Mouse (Mus musculus) cerebellum, adult 11 months (tissue): ENCODE measurements around the gene Ebf3.

ENCODE experiments used
- DNase-seq: peaks from one replicate; pipeline ENCODE4 v3.0.0; 2022

Gene Ebf3

GRCm38 (mm10) chr7:137197118-137198030 is 116.9 kb downstream of the Ebf3 start:
- peak; percentile 12 for DNase-seq

- no peak for DNase-seq
These were observed 117.7 kb downstream of the Ebf3 start for GRCm38 (mm10) chr7:137196536-137196935.

- no peak for DNase-seq
These were observed 121.4 kb downstream of the Ebf3 start for GRCm38 (mm10) chr7:137192776-137193278.

- DNase-seq = no peak
These were observed 122.4 kb downstream of the Ebf3 start for GRCm38 (mm10) chr7:137191889-137192288.

- DNase-seq = no peak
These were observed 142.0 kb downstream of the Ebf3 start for GRCm38 (mm10) chr7:137172278-137172677.

- DNase-seq = no peak
These were observed 155.2 kb downstream of the Ebf3 start for GRCm38 (mm10) chr7:137159086-137159485.

- DNase-seq = no peak
These were observed 159.6 kb downstream of the Ebf3 start for GRCm38 (mm10) chr7:137154623-137155022.

- no peak for DNase-seq
These were observed 162.4 kb downstream of the Ebf3 start for GRCm38 (mm10) chr7:137151854-137152253.

GRCm38 (mm10) chr7:137147101-137147500 is 167.1 kb downstream of the Ebf3 start:
- no peak for DNase-seq
